Mouse (Mus musculus): Measurements from ENCODE around the gene Gm42957. TPM values are rescaled to one million over a fixed set of nuclear protein-coding genes. Genes with fewer than 3 reads are reported as not detected.
A peak's percentile ranks its signal among the peaks of the same experiment; 100 is the strongest.

The Gm42957 gene
- polyA plus RNA-seq, 1 experiment = not detected

DNA sequence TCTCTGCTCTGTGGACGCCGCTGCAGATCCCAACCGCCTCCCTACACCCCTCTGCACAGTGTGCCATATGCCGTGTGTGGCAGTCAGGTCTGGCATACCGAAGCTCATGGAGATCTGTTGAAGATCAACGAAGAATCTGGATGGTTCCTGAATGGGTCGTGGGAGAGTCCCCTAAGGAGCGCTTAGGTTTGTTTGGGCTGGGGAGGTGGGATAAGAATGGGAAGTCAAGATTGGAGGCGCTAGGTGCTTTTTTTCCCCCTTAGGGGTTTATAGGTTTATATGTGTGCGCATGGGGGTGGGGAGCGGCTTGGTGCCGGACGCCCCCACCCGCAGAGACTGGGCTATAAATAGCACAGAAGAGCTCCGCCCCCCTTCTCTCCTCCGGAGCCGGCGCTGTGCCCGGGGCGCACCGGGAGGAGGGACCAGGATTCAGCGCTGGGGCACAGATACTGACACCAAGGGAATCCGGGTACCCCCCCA, 39.0 kb upstream of the Gm42957 start, which contains the start of gene Ankrd34a:
TSS of gene Ankrd34a (plus strand) at position 409 of the 480 bp plus-strand sequence.
- Histone ChIP-seq H3K4me3 (ENCODE audit: insufficient read depth, low read depth, low read length) (peak within 1 kb of the TSS; percentile 31), H3K4me1 (ENCODE audit: control insufficient read depth, insufficient read depth, low read length) (0 out of 2 replicates have a peak, but pooled peaks cover 2% of the 10 kb centered on the region), H3K36me3 (ENCODE audit: control insufficient read depth, insufficient read depth, low read length) (no peaks in the 10 kb centered on the region), H3K27me3 (replicated peaks; ENCODE audit: control insufficient read depth, insufficient read depth, low read length) (0 out of 2 replicates have a peak, but pooled peaks cover 1% of the 10 kb centered on the region), H3K27ac (ENCODE audit: insufficient read depth, low read depth, low read length) (no peak within 1 kb of the TSS)
- WGBS = 4% methylated on average over 21 of the region's 23 CpGs
- peak; percentile 50 for DNase-seq
- no peak for TF ChIP-seq POLR2A (IDR thresholded peaks at IDR 0.05; ENCODE audit: low read depth, low read length)
- TF ChIP-seq CTCF (conservative IDR thresholded peaks at IDR 0.05; ENCODE audit: insufficient read depth, insufficient read length, low read depth, low read length) = no peak

GRCm38 (mm10) chr3:96596855-96597254, 38.4 kb upstream of the Gm42957 start:
- H3K4me3 ChIP-seq (ENCODE audit: insufficient read depth, low read depth, low read length) = peak overlapping the region; percentile 31; the same call in 1 of the 2 replicates
- DNase-seq = no peak
- TF ChIP-seq CTCF (conservative IDR thresholded peaks at IDR 0.05; ENCODE audit: insufficient read depth, insufficient read length, low read depth, low read length) (no peak), POLR2A (IDR thresholded peaks at IDR 0.05; ENCODE audit: low read depth, low read length) (no peak)
- no peaks in the 10 kb centered on the region for H3K36me3 ChIP-seq (ENCODE audit: control insufficient read depth, insufficient read depth, low read length)
- 5% methylated on average over 11 of the region's 12 CpGs for WGBS
- 0 out of 2 replicates have a peak, but pooled peaks cover 1% of the 10 kb centered on the region for H3K27me3 ChIP-seq (replicated peaks; ENCODE audit: control insufficient read depth, insufficient read depth, low read length)
- no peak overlapping the region for H3K27ac ChIP-seq (ENCODE audit: insufficient read depth, low read depth, low read length)
- 0 out of 2 replicates have a peak, but pooled peaks cover 2% of the 10 kb centered on the region for H3K4me1 ChIP-seq (ENCODE audit: control insufficient read depth, insufficient read depth, low read length)

- no peak for TF ChIP-seq POLR2A (IDR thresholded peaks at IDR 0.05; ENCODE audit: low read depth, low read length)
- no peak for TF ChIP-seq CTCF (conservative IDR thresholded peaks at IDR 0.05; ENCODE audit: insufficient read depth, insufficient read length, low read depth, low read length)
- Histone ChIP-seq H3K27me3 (replicated peaks; ENCODE audit: control insufficient read depth, insufficient read depth, low read length) (0 out of 2 replicates have a peak, but pooled peaks cover 1% of the 10 kb centered on the region), H3K4me1 (ENCODE audit: control insufficient read depth, insufficient read depth, low read length) (0 out of 2 replicates have a peak, but pooled peaks cover 2% of the 10 kb centered on the region), H3K27ac (ENCODE audit: insufficient read depth, low read depth, low read length) (no peak overlapping the region), H3K36me3 (ENCODE audit: control insufficient read depth, insufficient read depth, low read length) (no peaks in the 10 kb centered on the region), H3K4me3 (ENCODE audit: insufficient read depth, low read depth, low read length) (peak overlapping the region; percentile 31)
- 1% methylated on average over 40 of the region's 40 CpGs for WGBS
- peak; percentile 10 for DNase-seq
Observed at GRCm38 (mm10) chr3:96597435-96597891, 37.8 kb upstream of the Gm42957 start.

GRCm38 (mm10) chr3:96598156-96599068, 36.9 kb upstream of the Gm42957 start:
- Histone ChIP-seq H3K36me3 (ENCODE audit: control insufficient read depth, insufficient read depth, low read length) (no peaks in the 10 kb centered on the region), H3K27me3 (replicated peaks; ENCODE audit: control insufficient read depth, insufficient read depth, low read length) (0 out of 2 replicates have a peak, but pooled peaks cover 1% of the 10 kb centered on the region), H3K4me1 (ENCODE audit: control insufficient read depth, insufficient read depth, low read length) (no peaks in the 10 kb centered on the region), H3K27ac (ENCODE audit: insufficient read depth, low read depth, low read length) (no peak overlapping the region), H3K4me3 (ENCODE audit: insufficient read depth, low read depth, low read length) (peak overlapping the region; percentile 31)
- peak; percentile 78 for DNase-seq
- no peak for TF ChIP-seq CTCF (conservative IDR thresholded peaks at IDR 0.05; ENCODE audit: insufficient read depth, insufficient read length, low read depth, low read length)
- TF ChIP-seq POLR2A (IDR thresholded peaks at IDR 0.05; ENCODE audit: low read depth, low read length) = no peak
- 7% methylated on average over 54 of the region's 54 CpGs for WGBS

DNA sequence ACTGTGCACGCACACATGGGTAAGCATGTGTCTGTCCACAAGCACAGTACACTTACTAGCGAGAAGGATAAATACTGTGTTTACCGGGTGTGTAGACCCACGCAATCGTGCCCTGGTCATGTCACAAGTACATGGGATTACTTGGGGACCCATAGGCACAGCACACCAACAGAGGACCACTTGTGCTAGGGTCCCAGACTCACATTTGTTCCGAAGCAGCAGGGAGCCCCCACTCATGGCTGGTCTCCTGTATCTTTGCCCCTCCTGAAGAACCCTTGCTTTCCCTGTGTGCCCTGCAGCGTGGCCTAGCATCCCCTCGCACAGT, 36.2 kb upstream of the Gm42957 start:
- Histone ChIP-seq H3K27ac (ENCODE audit: insufficient read depth, low read depth, low read length) (no peak overlapping the region), H3K4me1 (ENCODE audit: control insufficient read depth, insufficient read depth, low read length) (no peaks in the 10 kb centered on the region), H3K36me3 (ENCODE audit: control insufficient read depth, insufficient read depth, low read length) (no peaks in the 10 kb centered on the region), H3K27me3 (replicated peaks; ENCODE audit: control insufficient read depth, insufficient read depth, low read length) (0 out of 2 replicates have a peak, but pooled peaks cover 1% of the 10 kb centered on the region), H3K4me3 (ENCODE audit: insufficient read depth, low read depth, low read length) (no peak overlapping the region)
- DNase-seq = no peak
- 82% methylated on average over 8 of the region's 8 CpGs for WGBS
- TF ChIP-seq POLR2A (IDR thresholded peaks at IDR 0.05; ENCODE audit: low read depth, low read length) (no peak), CTCF (conservative IDR thresholded peaks at IDR 0.05; ENCODE audit: insufficient read depth, insufficient read length, low read depth, low read length) (no peak)

GRCm38 (mm10) chr3:96599411-96599810, 35.9 kb upstream of the Gm42957 start:
- TF ChIP-seq POLR2A (IDR thresholded peaks at IDR 0.05; ENCODE audit: low read depth, low read length) = no peak
- TF ChIP-seq CTCF (conservative IDR thresholded peaks at IDR 0.05; ENCODE audit: insufficient read depth, insufficient read length, low read depth, low read length) = no peak
- H3K4me3 ChIP-seq (ENCODE audit: insufficient read depth, low read depth, low read length) = no peak overlapping the region
- H3K27me3 ChIP-seq (replicated peaks; ENCODE audit: control insufficient read depth, insufficient read depth, low read length) = 0 out of 2 replicates have a peak, but pooled peaks cover 1% of the 10 kb centered on the region
- DNase-seq = no peak
- no peak overlapping the region for H3K27ac ChIP-seq (ENCODE audit: insufficient read depth, low read depth, low read length)
- H3K36me3 ChIP-seq (ENCODE audit: control insufficient read depth, insufficient read depth, low read length) = no peaks in the 10 kb centered on the region
- H3K4me1 ChIP-seq (ENCODE audit: control insufficient read depth, insufficient read depth, low read length) = no peaks in the 10 kb centered on the region
- WGBS = 97% methylated on average over 3 of the region's 3 CpGs

Measured in kidney, adult 2 months (tissue).